ENCODE assay signal across 8 mouse cellular contexts in genomic region chr4:118135414-118135813, GRCm38 (mm10). TPM values are rescaled to one million over a fixed set of nuclear protein-coding genes. Genes with fewer than 3 reads are reported as not detected.
A peak's percentile ranks its signal among the peaks of the same experiment; 100 is the strongest.
DNase-seq lines count a peak whose midpoint lies in the region; ATAC-seq and TF ChIP-seq lines count a peak whose summit lies in the region.

No protein-coding gene starts in this region.

- no peak for TF ChIP-seq POLR2A in cortical plate, adult 2 months (IDR thresholded peaks at IDR 0.05; ENCODE audit: extremely low read depth, insufficient read depth, low read length)

- no peaks in the 10 kb centered on the region for H3K27me3 ChIP-seq in kidney, embryonic 16.5 days (ENCODE audit: insufficient read depth, low read length)
- no peaks in the 10 kb centered on the region for H3K27me3 ChIP-seq in intestine, embryonic 14.5 days (replicated peaks; ENCODE audit: control insufficient read depth, insufficient read depth, low read length)
- no peaks in the 10 kb centered on the region for H3K27me3 ChIP-seq in midbrain, postnatal 0 days (ENCODE audit: insufficient read depth, low read length)

- H3K4me3 ChIP-seq in kidney, embryonic 16.5 days (ENCODE audit: low read length), result peak overlapping the region; percentile 82
- peak overlapping the region; percentile 46 for H3K4me3 ChIP-seq in cortical plate, adult 2 months (ENCODE audit: insufficient read depth, low read length)
- H3K4me3 ChIP-seq in intestine, embryonic 14.5 days (ENCODE audit: low read depth, low read length), result peak overlapping the region; percentile 79
- peak overlapping the region; percentile 99 for H3K4me3 ChIP-seq in midbrain, postnatal 0 days (ENCODE audit: low read depth, low read length)

- DNase-seq in kidney, adult 8-10 months, result no peak
- DNase-seq in intestine, embryonic 14.5 days (ENCODE audit: low spot score), result no peak
- DNase-seq in midbrain, postnatal 0 days (ENCODE audit: low spot score), result no peak
- DNase-seq in cerebellum, postnatal 25 days, result no peak
- no peak for DNase-seq in layer of hippocampus, postnatal 25 days (ENCODE audit: extremely low spot score in 1 of 2, low spot score in 1 of 2)
- DNase-seq in kidney, adult 18-20 months, result no peak

- peak overlapping the region; percentile 72 for H3K27ac ChIP-seq in kidney, embryonic 16.5 days (ENCODE audit: low read length)
- H3K27ac ChIP-seq in cortical plate, adult 2 months (ENCODE audit: insufficient read depth, low read length), result peak overlapping the region; percentile 48; the same call in 1 of the 2 replicates
- H3K27ac ChIP-seq in intestine, embryonic 14.5 days (ENCODE audit: low read depth), result peak overlapping the region; percentile 62; the same call in 1 of the 2 replicates
- no peak overlapping the region for H3K27ac ChIP-seq in midbrain, postnatal 0 days (ENCODE audit: low read depth, low read length)

- H3K4me1 ChIP-seq in kidney, embryonic 16.5 days (ENCODE audit: insufficient read depth, low read length), result peaks cover 11% of the 10 kb centered on the region
- peaks cover 6% of the 10 kb centered on the region for H3K4me1 ChIP-seq in cortical plate, adult 2 months (ENCODE audit: control insufficient read depth, insufficient read depth, low read length)
- H3K4me1 ChIP-seq in intestine, embryonic 14.5 days (replicated peaks; ENCODE audit: control insufficient read depth, insufficient read depth, low read length), result peaks cover 12% of the 10 kb centered on the region
- H3K4me1 ChIP-seq in midbrain, postnatal 0 days (ENCODE audit: insufficient read depth, low read length), result no peaks in the 10 kb centered on the region

- H3K9ac ChIP-seq in kidney, embryonic 16.5 days (replicated peaks; ENCODE audit: low read length), result peak overlapping the region; percentile 83
- peak overlapping the region; percentile 79; the same call in 1 of the 2 replicates for H3K9ac ChIP-seq in intestine, embryonic 14.5 days (ENCODE audit: low read length)
- H3K9ac ChIP-seq in midbrain, postnatal 0 days (replicated peaks; ENCODE audit: low read length, poor library complexity, severe bottlenecking), result no peak overlapping the region

- TF ChIP-seq CTCF in cortical plate, adult 2 months (IDR thresholded peaks at IDR 0.05; ENCODE audit: extremely low read depth, insufficient read depth, low read length), result no peak
- TF ChIP-seq CTCF in midbrain, postnatal 0 days (IDR thresholded peaks at IDR 0.05), result no peak

- H3K36me3 ChIP-seq in kidney, embryonic 16.5 days (ENCODE audit: insufficient read depth, low read length), result peaks cover 33% of the 10 kb centered on the region
- peaks cover 40% of the 10 kb centered on the region for H3K36me3 ChIP-seq in intestine, embryonic 14.5 days (ENCODE audit: control insufficient read depth, insufficient read depth, low read length)
- H3K36me3 ChIP-seq in midbrain, postnatal 0 days (ENCODE audit: insufficient read depth, low read length), result peaks cover 35% of the 10 kb centered on the region

- WGBS in kidney, embryonic 16.5 days, result 94% methylated on average over 1 of the region's 1 CpGs
- WGBS in intestine, embryonic 14.5 days, result 94% methylated on average over 1 of the region's 1 CpGs
- WGBS in midbrain, postnatal 0 days, result 97% methylated on average over 1 of the region's 1 CpGs

- peak overlapping the region; percentile 74 for H3K4me2 ChIP-seq in kidney, embryonic 16.5 days (replicated peaks; ENCODE audit: low read depth, low read length)
- peak overlapping the region; percentile 81 for H3K4me2 ChIP-seq in intestine, embryonic 14.5 days (ENCODE audit: low read length)
- H3K4me2 ChIP-seq in midbrain, postnatal 0 days (ENCODE audit: low read depth, low read length, poor library complexity, severe bottlenecking), result peak overlapping the region; percentile 82

- ATAC-seq in kidney, embryonic 16.5 days (ENCODE audit: low FRiP score, low TSS enrichment), result 0 out of 2 replicates have a peak, but pooled peaks have one; percentile 4
- no peak for ATAC-seq in intestine, embryonic 14.5 days (replicated peaks; ENCODE audit: low FRiP score, low TSS enrichment, low read depth)
- no peak; the same call in 1 of the 2 replicates for ATAC-seq in midbrain, postnatal 0 days (ENCODE audit: low FRiP score)

- H3K9me3 ChIP-seq in kidney, embryonic 16.5 days (ENCODE audit: low read length), result no peaks in the 10 kb centered on the region
- H3K9me3 ChIP-seq in intestine, embryonic 14.5 days (ENCODE audit: control insufficient read depth, low read length), result no peaks in the 10 kb centered on the region
- no peaks in the 10 kb centered on the region for H3K9me3 ChIP-seq in midbrain, postnatal 0 days (ENCODE audit: low read length)

RNA-seq across cellular contexts. Expression of gene St3gal3, which starts 0.7 kb away (rescaled TPM):
- 8.7 and 9.2 TPM in 2 replicates for polyA plus RNA-seq in kidney, embryonic 16.5 days (2015; fragmentation: Nextera tagmentation; extraction: Ambion mirVana)
- 52.3 and 55.8 TPM in 2 replicates for polyA plus RNA-seq in cortical plate, adult 2 months (2012; rRNA removed)
- polyA plus RNA-seq in intestine, embryonic 14.5 days (2014; fragmentation: Nextera tagmentation; extraction: Ambion mirVana), result 4.5 and 4.7 TPM in 2 replicates
- 41.9 and 46.3 TPM in 2 replicates for total RNA-seq in midbrain, postnatal 0 days (2014; rRNA removed)
- polyA plus RNA-seq in midbrain, postnatal 0 days (2015; fragmentation: Nextera tagmentation; extraction: Ambion mirVana), result 10.6 and 10.7 TPM in 2 replicates
- 10 to 100 TPM; 43.0 to 46.6 TPM for total RNA-seq in layer of hippocampus, postnatal 25 days (2021)

RNA-seq across cellular contexts. Expression of gene Kdm4a, which starts 44.4 kb away (rescaled TPM):
- 40.5 and 40.9 TPM in 2 replicates for polyA plus RNA-seq in kidney, embryonic 16.5 days (2015; fragmentation: Nextera tagmentation; extraction: Ambion mirVana)
- polyA plus RNA-seq in cortical plate, adult 2 months (2012; rRNA removed), result 35.3 and 37.8 TPM in 2 replicates
- 34.1 and 38.6 TPM in 2 replicates for polyA plus RNA-seq in intestine, embryonic 14.5 days (2014; fragmentation: Nextera tagmentation; extraction: Ambion mirVana)
- total RNA-seq in midbrain, postnatal 0 days (2014; rRNA removed), result 88.8 and 90.9 TPM in 2 replicates
- 32.0 and 34.8 TPM in 2 replicates for polyA plus RNA-seq in midbrain, postnatal 0 days (2015; fragmentation: Nextera tagmentation; extraction: Ambion mirVana)
- 10 to 100 TPM; 45.4 to 48.1 TPM for total RNA-seq in layer of hippocampus, postnatal 25 days (2021)

Comparison
In these comparisons a context has a peak if more than half of its experiments do, and no peak if none do; other contexts are left out.
1. H3K4me3 ChIP-seq: peak in every context shown above with its lines; median percentile 99 in midbrain, postnatal 0 days; 82 in kidney, embryonic 16.5 days; 79 in intestine, embryonic 14.5 days; 46 in cortical plate, adult 2 months.